8 mouse cellular contexts compared by ENCODE assay signal in genomic region chr3:122730741-122731235, GRCm38 (mm10). TPM values are rescaled to one million over a fixed set of nuclear protein-coding genes. Genes with fewer than 3 reads are reported as not detected.
A peak's percentile ranks its signal among the peaks of the same experiment; 100 is the strongest.
DNase-seq lines count a peak whose midpoint lies in the region; ATAC-seq lines count a peak whose summit lies in the region.

No protein-coding gene starts in this region.

- peak overlapping the region; percentile 87 for H3K9ac ChIP-seq in kidney, embryonic 16.5 days (replicated peaks; ENCODE audit: low read length)
- peak overlapping the region; percentile 77 for H3K9ac ChIP-seq in hindbrain, embryonic 15.5 days
- H3K9ac ChIP-seq in midbrain, embryonic 15.5 days = peak overlapping the region; percentile 60

- no peaks in the 10 kb centered on the region for H3K36me3 ChIP-seq in kidney, embryonic 16.5 days (ENCODE audit: insufficient read depth, low read length)
- no peaks in the 10 kb centered on the region for H3K36me3 ChIP-seq in hindbrain, embryonic 15.5 days
- H3K36me3 ChIP-seq in midbrain, embryonic 15.5 days (replicated peaks) = no peaks in the 10 kb centered on the region

- peak overlapping the region; percentile 85 for H3K4me2 ChIP-seq in kidney, embryonic 16.5 days (replicated peaks; ENCODE audit: low read depth, low read length)
- peak overlapping the region; percentile 90 for H3K4me2 ChIP-seq in hindbrain, embryonic 15.5 days
- peak overlapping the region; percentile 88 for H3K4me2 ChIP-seq in midbrain, embryonic 15.5 days

- peaks cover 7% of the 10 kb centered on the region; the same call in 1 of the 2 replicates for H3K4me1 ChIP-seq in kidney, embryonic 16.5 days (ENCODE audit: insufficient read depth, low read length)
- peaks cover 16% of the 10 kb centered on the region for H3K4me1 ChIP-seq in hindbrain, embryonic 15.5 days (replicated peaks)
- H3K4me1 ChIP-seq in midbrain, embryonic 15.5 days = peaks cover 14% of the 10 kb centered on the region

- DNase-seq in kidney, postnatal 36 days = no peak
- DNase-seq in embryo, embryonic 10.5 days (ENCODE audit: low spot score) = peak; percentile 57
- DNase-seq in right cerebral cortex, postnatal 25 days = no peak
- DNase-seq in urinary bladder, adult 18-20 months (ENCODE audit: low spot score in 2 of 2) = no peak
- no peak for DNase-seq in yolk sac, embryonic 10.5 days (ENCODE audit: low spot score)

- ATAC-seq in kidney, embryonic 16.5 days (ENCODE audit: low FRiP score, low TSS enrichment) = peak; percentile 17; the same call in 1 of the 2 replicates
- peak; percentile 17; the same call in 1 of the 2 replicates for ATAC-seq in hindbrain, embryonic 15.5 days (ENCODE audit: low FRiP score, low read depth)
- peak; percentile 13; the same call in 1 of the 2 replicates for ATAC-seq in midbrain, embryonic 15.5 days (replicated peaks)

- peak overlapping the region; percentile 94; the same call in 1 of the 2 replicates for H3K27ac ChIP-seq in kidney, embryonic 16.5 days (ENCODE audit: low read length)
- peak overlapping the region; percentile 85 for H3K27ac ChIP-seq in hindbrain, embryonic 15.5 days (replicated peaks)
- peak overlapping the region; percentile 82 for H3K27ac ChIP-seq in midbrain, embryonic 15.5 days

- no peaks in the 10 kb centered on the region for H3K27me3 ChIP-seq in kidney, embryonic 16.5 days (ENCODE audit: insufficient read depth, low read length)
- no peaks in the 10 kb centered on the region for H3K27me3 ChIP-seq in hindbrain, embryonic 15.5 days
- H3K27me3 ChIP-seq in midbrain, embryonic 15.5 days (replicated peaks) = no peaks in the 10 kb centered on the region

- under 1% methylated on average over 13 of the region's 13 CpGs for WGBS in kidney, embryonic 16.5 days
- WGBS in hindbrain, embryonic 15.5 days = 2% methylated on average over 13 of the region's 13 CpGs
- 2% methylated on average over 13 of the region's 13 CpGs for WGBS in midbrain, embryonic 15.5 days

- H3K9me3 ChIP-seq in kidney, embryonic 16.5 days (ENCODE audit: low read length) = no peaks in the 10 kb centered on the region
- H3K9me3 ChIP-seq in hindbrain, embryonic 15.5 days = no peaks in the 10 kb centered on the region
- no peaks in the 10 kb centered on the region for H3K9me3 ChIP-seq in midbrain, embryonic 15.5 days

- peak overlapping the region; percentile 80 for H3K4me3 ChIP-seq in kidney, embryonic 16.5 days (ENCODE audit: low read length)
- peak overlapping the region; percentile 86 for H3K4me3 ChIP-seq in hindbrain, embryonic 15.5 days
- peak overlapping the region; percentile 72 for H3K4me3 ChIP-seq in midbrain, embryonic 15.5 days

RNA-seq across cellular contexts. Expression of gene Pde5a, which starts 2.0 kb away (rescaled TPM):
- polyA plus RNA-seq in kidney, embryonic 16.5 days (2015; fragmentation: Nextera tagmentation; extraction: Ambion mirVana) = 3.5 TPM in 2 replicates
- polyA plus RNA-seq in hindbrain, embryonic 15.5 days (2015; fragmentation: Nextera tagmentation; extraction: Ambion mirVana) = 2.0 and 2.1 TPM in 2 replicates
- 1.9 TPM in 2 replicates for polyA plus RNA-seq in midbrain, embryonic 15.5 days (2015; fragmentation: Nextera tagmentation; extraction: Ambion mirVana)
